Mouse (Mus musculus) frontal cortex, adult 2 months (tissue): ENCODE measurements around the gene Pdxk. TPM values are rescaled to one million over a fixed set of nuclear protein-coding genes. Genes with fewer than 3 reads are reported as not detected.

ENCODE experiments used
- DNase-seq, 2 experiments: peaks; one replicate each; pipeline ENCODE4 v3.0.0; 2022; ENCODE audit warnings: low spot score in 1 of 2; ENCODE audit errors: extremely low spot score in 1 of 2
- polyA plus RNA-seq: library from polyadenylated mRNA; depleted of rRNA; stranded (reverse); fragments of >200 nt; gene quantifications from 2 replicates; pipeline ENCODE4 v1.2.3, GENCODE M21; 2012; rRNA removed

Pdxk gene
- polyA plus RNA-seq, 1 experiment = 80.2 TPM

DNA sequence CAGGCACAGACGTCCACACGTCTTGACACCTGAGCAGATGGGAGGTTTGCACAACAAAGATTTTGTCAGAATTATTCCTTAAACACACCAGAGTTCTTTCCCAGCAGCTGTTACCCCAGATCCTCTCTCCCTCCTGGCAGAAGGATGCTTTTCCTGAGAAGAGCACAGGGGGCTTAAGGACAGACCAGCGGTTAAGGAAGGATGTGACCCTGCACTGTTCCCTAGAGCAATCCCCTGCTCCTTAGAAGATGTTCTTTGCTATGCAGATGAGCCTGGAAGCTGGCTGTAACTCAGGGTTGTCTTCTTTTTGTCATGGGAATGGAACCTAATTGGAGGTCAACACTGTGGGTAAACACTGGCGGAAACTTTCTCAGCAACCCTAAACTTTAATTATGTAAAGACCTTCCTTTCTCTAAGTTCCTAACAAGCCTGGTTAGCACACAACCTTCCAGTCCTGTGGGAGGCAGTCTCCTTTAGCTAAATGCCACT, 73.7 kb downstream of the Pdxk start:
- DNase-seq = no peak

DNA sequence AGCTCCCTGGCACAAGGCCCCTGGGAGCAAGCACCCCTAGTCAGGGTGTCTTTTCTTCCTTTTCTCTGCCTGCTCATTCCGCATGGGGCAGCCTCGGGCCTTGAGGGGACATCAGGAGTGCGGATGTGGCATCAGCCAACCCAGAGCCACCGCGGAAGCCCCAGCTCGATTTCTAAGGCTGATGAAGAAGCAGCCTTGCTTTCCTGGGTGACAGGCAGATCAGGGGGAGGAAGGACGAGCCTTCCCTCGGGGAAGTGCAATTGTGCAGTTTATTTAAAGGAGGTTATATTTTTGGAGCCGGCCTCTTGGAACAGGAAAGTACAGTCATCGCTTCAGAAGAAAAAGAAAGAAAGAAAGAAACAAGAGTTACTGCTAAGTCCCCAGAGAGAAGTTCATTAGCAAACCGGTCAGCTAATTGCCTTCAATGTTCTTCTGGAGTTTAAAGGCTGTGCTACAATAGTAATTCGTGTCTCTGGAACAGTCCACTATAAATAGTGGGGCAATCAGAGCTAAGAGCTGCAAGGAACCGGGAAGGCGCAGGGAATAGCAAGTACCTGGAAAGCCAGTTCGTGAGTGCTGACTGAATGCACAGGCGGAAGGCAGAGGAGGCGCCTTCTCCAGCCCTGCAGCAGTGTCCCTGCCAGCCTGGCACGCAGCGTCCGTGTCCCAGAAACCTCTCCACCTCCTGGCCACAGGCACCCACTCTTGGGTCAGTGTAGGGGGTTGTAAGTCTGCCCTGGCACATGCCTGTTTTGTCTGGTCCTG, 76.4 kb downstream of the Pdxk start:
- DNase-seq = peak in 1 of 2 experiments; percentile 77

Other genes with a start within 250 kb of the Pdxk start
- gene Trappc10, start 220.3 kb downstream of the Pdxk start, polyA plus RNA-seq = 53.7 and 63.0 TPM in 2 replicates
- gene Agpat3, start 112.5 kb downstream of the Pdxk start, polyA plus RNA-seq = 218 and 220 TPM in 2 replicates
- 699 and 728 TPM in 2 replicates for gene Rrp1, start 51.9 kb downstream of the Pdxk start, polyA plus RNA-seq
- gene Cstb, start 39.3 kb downstream of the Pdxk start, polyA plus RNA-seq = 69.5 and 75.2 TPM in 2 replicates
- gene Olfr1358, start 52.5 kb upstream of the Pdxk start, polyA plus RNA-seq = not detected in 2 replicates
- 41.4 and 44.3 TPM in 2 replicates for gene Ilvbl, start 109.4 kb upstream of the Pdxk start, polyA plus RNA-seq
- gene Syde1, start 127.0 kb upstream of the Pdxk start, polyA plus RNA-seq = 7.3 and 8.2 TPM in 2 replicates
- 0.08 and 0.11 TPM in 2 replicates for gene Olfr1357, start 153.1 kb upstream of the Pdxk start, polyA plus RNA-seq